Mouse (Mus musculus): ENCODE data around the gene Foxd1.

Gene Foxd1

DNA sequence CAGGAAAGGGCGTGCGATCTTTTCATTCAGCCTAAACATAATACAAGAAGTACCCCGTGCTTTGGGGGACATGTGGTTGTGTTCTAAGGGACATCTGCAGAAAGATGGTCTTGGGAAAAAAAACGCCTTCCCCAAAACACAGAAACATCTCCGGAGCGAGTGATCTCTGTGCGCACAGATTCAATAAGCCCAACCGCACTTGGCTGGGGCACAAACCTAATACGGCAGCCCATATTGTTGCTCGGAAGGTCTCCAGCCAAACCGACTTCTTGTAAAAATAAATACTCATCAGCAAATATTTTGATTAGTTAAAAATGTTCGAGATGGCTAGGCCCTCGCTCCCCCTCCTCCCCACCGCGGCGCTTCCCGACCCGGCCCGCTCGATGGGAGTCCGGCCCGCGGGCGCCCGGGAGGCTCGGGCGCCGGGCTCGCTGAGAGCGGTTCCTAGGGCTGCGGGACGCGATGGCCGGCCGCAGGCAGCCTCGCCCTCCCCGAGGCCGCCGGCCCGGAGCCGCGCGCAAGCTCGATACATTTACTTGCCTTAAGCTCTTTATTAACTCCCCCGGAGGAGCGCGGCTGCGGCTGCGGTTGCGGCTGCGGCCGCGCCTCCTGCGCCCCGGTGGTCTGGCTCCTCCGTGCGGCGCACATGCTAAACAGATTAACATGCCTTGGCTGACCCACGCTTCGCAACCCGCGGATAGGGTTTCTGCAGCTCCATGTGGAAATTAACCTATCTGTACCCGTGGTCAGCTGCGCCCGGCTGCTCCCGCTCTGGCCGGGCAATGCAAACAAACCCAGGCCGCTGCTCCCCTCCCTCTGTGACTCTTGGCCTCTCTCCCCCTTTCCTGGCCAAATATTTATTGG, 37.0 kb downstream of the Foxd1 start:
- no peak for DNase-seq

DNA sequence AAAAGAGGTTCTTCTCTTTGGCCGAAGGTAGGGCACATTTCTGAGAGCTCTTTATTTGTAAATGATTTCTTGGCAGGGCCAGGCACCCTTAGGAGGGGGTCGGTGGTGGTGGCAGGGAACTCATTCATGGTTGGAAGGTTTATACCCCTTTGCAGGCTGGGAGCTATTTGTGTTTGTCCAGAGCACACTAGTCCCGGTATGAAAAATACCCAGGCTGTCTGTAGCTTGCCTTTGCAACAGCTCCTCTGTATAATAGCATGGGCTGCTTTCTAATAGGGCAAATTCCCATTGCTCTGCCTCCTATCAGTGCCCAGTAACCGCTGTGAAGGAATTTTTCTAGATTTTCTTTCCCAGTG, 37.6 kb downstream of the Foxd1 start:
- DNase-seq: no peak

DNA sequence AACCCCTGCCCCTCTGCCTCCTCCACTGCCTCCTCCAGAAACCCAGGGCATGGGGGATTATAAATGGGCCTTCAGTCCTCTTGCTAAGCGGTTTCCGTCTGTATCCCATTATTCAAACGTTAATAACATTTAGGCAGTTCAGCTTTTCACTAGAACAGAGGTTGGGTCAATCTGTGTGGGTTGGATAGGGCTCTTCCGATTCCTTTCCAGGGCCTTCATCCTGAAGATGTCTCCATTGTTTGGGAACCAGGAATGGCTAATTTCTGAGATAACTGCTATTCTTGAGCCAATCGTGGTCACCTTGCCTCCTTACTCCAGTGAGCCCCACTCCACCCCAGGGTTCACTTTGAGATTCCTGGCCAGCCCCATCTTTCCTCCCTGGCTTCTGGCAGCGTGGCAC, 38.0 kb downstream of the Foxd1 start:
- DNase-seq: no peak

DNA sequence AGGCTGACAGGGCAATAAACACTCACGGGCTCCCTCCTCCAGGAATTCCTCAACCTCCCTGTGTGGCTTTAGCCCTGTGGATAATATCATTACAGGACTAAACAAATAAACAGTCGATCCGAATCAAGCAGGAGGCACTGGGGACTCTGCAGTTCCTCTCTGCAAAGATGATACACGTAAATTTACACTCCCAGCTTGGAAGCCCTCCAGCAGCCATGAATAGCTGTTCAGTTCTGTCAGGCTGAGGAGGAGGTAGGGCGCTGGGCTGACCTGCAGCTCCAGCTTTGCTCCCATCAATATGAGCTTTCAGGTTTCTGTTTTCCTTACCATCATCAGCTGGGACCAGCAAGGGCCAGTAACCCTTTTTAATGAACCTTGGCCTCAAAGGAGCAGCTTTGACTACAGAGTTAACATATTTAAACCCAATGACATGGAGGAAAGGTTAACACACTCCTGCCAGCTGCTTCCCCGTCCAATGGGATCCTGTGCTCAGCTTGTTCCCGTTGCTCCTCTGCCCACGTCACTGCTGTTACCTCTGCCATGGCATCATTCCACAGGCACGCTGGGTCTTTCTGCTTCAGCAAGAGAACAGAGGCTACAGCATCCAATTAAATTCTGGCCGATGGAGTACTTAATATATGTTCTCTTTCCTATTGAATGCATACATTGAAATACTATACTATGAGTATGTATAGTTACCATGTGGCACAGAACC, 39.5 kb downstream of the Foxd1 start:
- DNase-seq: no peak
